Mouse (Mus musculus): ENCODE results near the gene Fbxo40.

GRCm38 (mm10) chr16:37031996-37032395, 41.7 kb upstream of the Fbxo40 start:
- TF ChIP-seq CTCF (IDR thresholded peaks at IDR 0.05; ENCODE audit: control insufficient read depth, insufficient read depth, insufficient replicate concordance, low read depth, low read length): no peak
- TF ChIP-seq POLR2A (IDR thresholded peaks at IDR 0.05; ENCODE audit: control insufficient read depth, low read depth, low read length): no peak

All from testis, adult 2 months (tissue).